Mouse (Mus musculus) urinary bladder, postnatal 36 days (tissue): ENCODE data around the gene Gm5129.

Experiments
- DNase-seq, 2 experiments: peaks; one replicate each; pipeline ENCODE4 v3.0.0; 2022; ENCODE audit warnings: low spot score in 2 of 2, mixed read lengths in 1 of 2

Gene Gm5129

GRCm38 (mm10) chr5:29725369-29725768 lies 10.4 kb downstream of the Gm5129 start:
- DNase-seq: no peak

DNA sequence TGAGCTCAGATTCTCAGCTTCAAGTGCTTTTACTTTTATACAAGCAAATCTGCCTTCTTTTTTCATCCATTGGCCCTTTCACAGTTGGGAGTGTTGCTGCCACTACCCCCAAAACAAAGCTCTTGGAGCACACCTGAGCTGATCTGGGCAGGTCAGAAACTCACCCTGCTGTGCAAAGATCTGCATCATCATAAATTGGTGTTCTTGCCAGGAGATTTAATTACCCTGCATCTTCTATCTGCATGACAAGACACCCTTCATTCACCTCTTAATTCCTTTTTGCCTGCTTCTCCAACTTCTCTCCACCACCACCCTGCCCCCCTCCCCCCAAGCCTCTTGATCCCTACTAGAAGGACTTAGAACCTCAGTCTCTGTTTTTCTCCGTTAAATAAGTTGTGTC lies 14.6 kb downstream of the Gm5129 start:
- no peak for DNase-seq

DNA sequence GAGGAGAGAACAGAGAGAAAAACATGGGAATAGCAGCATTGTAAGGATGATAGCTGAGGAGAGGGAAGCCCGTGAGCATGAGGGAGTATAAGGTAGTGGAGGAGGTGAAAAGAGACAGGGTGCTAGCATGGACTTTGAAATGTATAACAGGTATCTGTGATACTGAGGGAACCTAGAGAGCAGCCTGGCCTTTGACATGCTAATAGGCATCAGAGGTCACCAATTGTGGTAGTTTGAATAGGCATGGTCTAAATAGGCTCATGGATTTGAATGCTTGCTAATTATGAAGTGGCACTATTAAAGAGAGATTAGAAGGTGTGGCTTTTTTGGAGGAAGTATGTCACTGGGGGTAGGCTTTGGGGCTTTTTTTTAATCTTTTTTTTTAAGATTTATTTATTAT lies 22.8 kb downstream of the Gm5129 start:
- DNase-seq: no peak

DNA sequence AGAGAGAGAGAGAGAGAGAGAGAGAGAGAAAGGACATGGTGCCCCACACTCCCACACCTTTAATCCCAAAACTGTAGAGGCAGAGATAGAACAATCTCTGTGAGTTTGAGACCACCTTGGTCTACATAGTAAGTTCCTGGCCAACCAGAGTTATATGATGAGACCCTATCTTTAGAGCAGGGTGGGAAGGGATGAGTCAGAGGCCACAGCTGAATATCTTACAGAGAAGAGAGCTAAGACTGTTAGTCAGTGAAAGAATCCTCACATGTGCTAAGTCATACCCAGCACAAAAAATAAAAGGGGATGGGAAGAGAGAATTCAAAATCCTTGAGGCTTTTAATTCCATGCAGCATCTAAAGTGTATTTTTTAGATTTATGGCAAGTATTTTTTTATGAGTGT lies 24.1 kb downstream of the Gm5129 start:
- no peak for DNase-seq

DNA sequence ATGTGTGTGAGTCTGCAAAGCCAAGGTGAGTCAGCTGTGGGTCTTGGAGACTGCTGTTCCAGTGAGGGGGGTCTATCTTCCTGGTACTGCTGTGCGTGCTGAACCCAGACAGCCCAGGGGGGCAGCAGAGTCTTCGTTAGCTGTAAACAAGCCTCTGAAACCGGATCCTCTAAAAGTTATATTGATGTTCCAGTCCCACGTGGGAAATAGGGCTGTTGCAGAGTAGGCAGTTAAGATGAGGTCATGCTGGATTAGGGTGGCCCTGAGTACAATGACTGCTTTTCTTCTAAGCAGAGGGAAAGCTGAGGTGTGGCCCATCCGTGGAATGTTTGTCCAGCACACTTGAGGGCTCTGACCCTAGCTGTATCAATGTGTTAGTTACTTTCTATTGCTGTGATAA lies 27.5 kb downstream of the Gm5129 start:
- DNase-seq: no peak

DNA sequence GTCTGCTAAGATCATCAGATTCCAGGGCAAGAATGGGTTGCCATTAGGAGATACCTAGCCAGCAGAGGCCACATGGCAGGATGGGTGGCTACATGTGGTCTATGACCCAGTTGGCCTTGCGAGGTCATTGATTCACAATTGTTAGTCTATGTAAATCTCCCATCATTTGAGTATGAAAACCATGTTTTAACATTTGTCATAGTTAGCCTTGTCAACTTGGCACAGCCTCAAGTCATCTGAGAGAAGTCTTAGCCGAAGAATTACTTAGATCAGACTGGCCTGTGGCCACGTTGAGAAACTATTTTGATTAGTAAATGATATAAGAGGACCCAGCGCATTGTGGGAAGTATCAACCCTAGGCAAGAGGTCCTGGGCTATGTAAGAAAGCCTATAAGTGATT lies 28.5 kb downstream of the Gm5129 start:
- no peak for DNase-seq

- DNase-seq: peak; percentile 48 to 61
These were observed 36.1 kb downstream of the Gm5129 start for GRCm38 (mm10) chr5:29699520-29700202.

DNA sequence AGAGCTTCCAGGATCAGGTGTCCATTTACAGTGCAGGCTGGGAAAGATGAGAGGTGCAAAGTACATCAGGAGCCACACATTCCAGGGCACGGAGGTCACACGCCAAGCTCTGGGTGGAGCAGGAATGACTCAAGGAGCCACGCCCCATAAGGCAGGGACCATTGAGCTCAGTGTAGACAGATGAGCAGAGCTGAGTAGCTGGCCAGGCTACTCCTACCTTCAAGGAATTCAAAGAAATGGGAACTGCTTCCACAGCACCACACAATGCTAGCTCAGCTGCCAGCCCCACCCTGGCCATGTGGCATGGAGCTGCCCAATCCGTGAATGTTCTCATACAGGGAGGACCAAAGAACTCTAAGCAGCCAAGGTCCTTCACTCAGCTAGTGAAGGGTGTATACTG lies 37.2 kb downstream of the Gm5129 start:
- peak in 1 of 2 experiments; percentile 19 for DNase-seq

- DNase-seq: no peak
These were observed 47.4 kb downstream of the Gm5129 start for GRCm38 (mm10) chr5:29688352-29688751.

DNA sequence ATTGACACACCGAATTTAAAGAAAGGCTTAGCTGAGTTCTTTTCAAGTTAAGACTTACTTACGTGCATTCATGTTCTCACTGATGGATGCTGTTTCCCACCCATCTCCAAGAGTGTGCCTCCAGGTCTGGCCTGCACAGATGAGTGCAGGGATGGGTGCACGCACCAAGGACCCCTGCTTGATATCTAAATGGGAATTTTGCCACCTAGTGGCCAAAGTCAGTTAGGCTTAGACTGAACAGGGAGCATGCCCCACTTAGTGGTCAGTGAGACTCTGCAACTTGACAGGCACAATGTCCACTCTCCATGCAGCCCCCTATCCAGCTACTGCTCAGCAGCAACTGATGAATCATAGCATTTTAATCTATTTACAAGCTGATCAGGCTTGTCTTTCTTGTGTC lies 48.1 kb downstream of the Gm5129 start:
- DNase-seq: no peak
